Mouse (Mus musculus) midbrain, embryonic 12.5 days (tissue): ENCODE data around the gene Atf6b. TPM values are rescaled to one million over a fixed set of nuclear protein-coding genes. Genes with fewer than 3 reads are reported as not detected.
A peak's percentile ranks its signal among the peaks of the same experiment; 100 is the strongest.

ENCODE experiments used
- ATAC-seq: fragments of 200-750 bp; cut with Nextera tagmentation; 2 replicates; pipeline ENCODE4 v1.8.0; 2017; ENCODE audit warnings: low read depth, moderate TSS enrichment, moderate library complexity; ENCODE audit not compliant: low FRiP score
- H3K27ac ChIP-seq: fragments of 300-500 bp; sonication (generic); replicated peaks from 2 replicates; pipeline ENCODE4 v1.5.1; 2016; ENCODE audit warnings: mild to moderate bottlenecking
- H3K27me3 ChIP-seq: fragments of 300-500 bp; sonication (generic); 2 replicates; pipeline ENCODE4 v1.6.1; 2016; ENCODE audit warnings: mild to moderate bottlenecking
- H3K36me3 ChIP-seq: fragments of 300-500 bp; sonication (generic); 2 replicates; pipeline ENCODE4 v1.6.1; 2016
- H3K4me1 ChIP-seq: fragments of 300-500 bp; sonication (generic); 2 replicates; pipeline ENCODE4 v1.6.1; 2016
- H3K4me2 ChIP-seq: fragments of 300-500 bp; sonication (generic); replicated peaks from 2 replicates; pipeline ENCODE4 v1.6.1; 2016; ENCODE audit warnings: mild to moderate bottlenecking, moderate library complexity
- H3K4me3 ChIP-seq: fragments of 300-500 bp; sonication (generic); 2 replicates; pipeline ENCODE4 v1.5.1; 2016; ENCODE audit warnings: mild to moderate bottlenecking
- H3K9ac ChIP-seq: fragments of 300-500 bp; sonication (generic); replicated peaks from 2 replicates; pipeline ENCODE4 v1.6.1; 2016; ENCODE audit warnings: mild to moderate bottlenecking, moderate library complexity
- H3K9me3 ChIP-seq: fragments of 300-500 bp; sonication (generic); 2 replicates; pipeline ENCODE4 v1.6.1; 2016; ENCODE audit warnings: mild to moderate bottlenecking
- WGBS: fragments of 180-500 bp; shearing (Covaris S2); methylation state at CpG from one replicate; pipeline ENCODE4 v1.1.7; 2016; 5-methylcytosine and 5-hydroxymethylcytosine counted together
- polyA plus RNA-seq: library from polyadenylated mRNA; unstranded; fragments of >200 nt; fragmentation: Nextera tagmentation; extraction: Ambion mirVana; gene quantifications from 2 replicates; pipeline ENCODE4 v1.2.1, GENCODE M21; 2016

Atf6b gene
- polyA plus RNA-seq, 1 experiment from 2014 or later, result 121 TPM

DNA sequence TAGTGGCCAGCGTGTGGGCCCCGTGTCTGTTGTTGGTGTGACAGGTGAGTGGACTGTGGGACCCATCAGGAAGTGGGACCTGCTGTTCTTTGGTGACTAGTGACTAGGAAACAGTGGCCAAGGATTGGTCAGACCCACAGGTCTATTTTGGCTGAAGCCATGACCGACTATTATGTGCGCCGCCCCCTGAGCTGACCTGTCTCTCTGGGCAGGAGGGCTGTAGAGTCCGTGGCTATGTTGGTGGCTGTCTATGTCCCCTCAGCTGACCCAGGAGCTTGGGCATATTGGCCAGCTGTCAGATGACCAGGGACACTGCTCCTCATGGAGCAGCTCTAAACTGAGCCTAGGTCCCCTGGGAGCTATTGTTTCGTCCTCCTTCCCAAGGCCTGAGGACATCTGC lies 41.9 kb downstream of the Atf6b start:
- Histone ChIP-seq H3K4me2 (no peak overlapping the region), H3K4me3 (no peak overlapping the region), H3K36me3 (no peaks in the 10 kb centered on the region), H3K9me3 (no peaks in the 10 kb centered on the region), H3K27ac (no peak overlapping the region), H3K27me3 (no peaks in the 10 kb centered on the region), H3K9ac (no peak overlapping the region), H3K4me1 (no peaks in the 10 kb centered on the region)
- ATAC-seq, result no peak
- WGBS, result 91% methylated on average over 7 of the region's 7 CpGs

- no peak for ATAC-seq
- H3K27ac ChIP-seq, result no peak overlapping the region
- no peaks in the 10 kb centered on the region for H3K4me1 ChIP-seq
- no peak overlapping the region for H3K4me3 ChIP-seq
- no peak overlapping the region for H3K9ac ChIP-seq
- H3K4me2 ChIP-seq, result no peak overlapping the region
- H3K9me3 ChIP-seq, result no peaks in the 10 kb centered on the region
- H3K27me3 ChIP-seq, result no peaks in the 10 kb centered on the region
- no peaks in the 10 kb centered on the region for H3K36me3 ChIP-seq
- WGBS, result 83% methylated on average over 4 of the region's 4 CpGs
These were observed 43.5 kb downstream of the Atf6b start for GRCm38 (mm10) chr17:34690458-34690857.

DNA sequence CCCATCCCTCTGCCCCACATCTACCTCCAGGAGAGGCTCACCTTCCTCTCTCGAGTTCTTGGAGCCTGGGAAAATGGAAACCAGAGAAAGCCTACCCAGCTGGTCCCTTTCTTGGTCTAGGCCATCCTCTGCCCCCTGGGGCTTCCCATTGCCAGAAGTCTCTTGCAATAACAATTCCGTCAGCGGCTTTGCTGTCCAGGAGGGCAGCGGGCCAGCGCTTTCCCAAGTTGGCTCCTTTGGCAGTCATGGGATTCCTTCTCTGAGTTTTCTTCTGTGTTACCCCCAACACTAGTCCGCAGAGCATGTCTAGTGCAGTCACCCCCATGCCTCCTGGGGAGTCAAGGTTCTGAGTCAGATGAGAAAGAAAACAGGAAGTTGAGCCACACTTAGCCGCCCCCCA lies 46.0 kb downstream of the Atf6b start:
- WGBS, result 73% methylated on average over 7 of the region's 7 CpGs
- Histone ChIP-seq H3K4me1 (no peaks in the 10 kb centered on the region), H3K36me3 (no peaks in the 10 kb centered on the region), H3K9me3 (no peaks in the 10 kb centered on the region), H3K4me2 (no peak overlapping the region), H3K9ac (no peak overlapping the region), H3K27ac (no peak overlapping the region), H3K27me3 (no peaks in the 10 kb centered on the region), H3K4me3 (no peak overlapping the region)
- no peak for ATAC-seq

- Histone ChIP-seq H3K4me1 (0 out of 2 replicates have a peak, but pooled peaks cover 9% of the 10 kb centered on the region), H3K27ac (peak overlapping the region; percentile 3; the same call in 1 of the 2 replicates), H3K4me3 (no peak overlapping the region), H3K4me2 (no peak overlapping the region), H3K36me3 (no peaks in the 10 kb centered on the region), H3K27me3 (no peaks in the 10 kb centered on the region), H3K9me3 (no peaks in the 10 kb centered on the region), H3K9ac (no peak overlapping the region)
- WGBS, result 49% methylated on average over 14 of the region's 14 CpGs
- no peak for ATAC-seq
These were observed 52.8 kb downstream of the Atf6b start for GRCm38 (mm10) chr17:34699575-34700408.

GRCm38 (mm10) chr17:34700671-34701071 lies 53.7 kb downstream of the Atf6b start:
- no peaks in the 10 kb centered on the region for H3K9me3 ChIP-seq
- ATAC-seq, result no peak
- no peaks in the 10 kb centered on the region for H3K36me3 ChIP-seq
- no peak overlapping the region for H3K4me2 ChIP-seq
- no peak overlapping the region for H3K27ac ChIP-seq
- WGBS, result 75% methylated on average over 2 of the region's 2 CpGs
- 0 out of 2 replicates have a peak, but pooled peaks cover 9% of the 10 kb centered on the region for H3K4me1 ChIP-seq
- no peak overlapping the region for H3K4me3 ChIP-seq
- no peaks in the 10 kb centered on the region for H3K27me3 ChIP-seq
- H3K9ac ChIP-seq, result no peak overlapping the region

Other genes starting within 250 kb of the Atf6b start
- 3.9 and 4.2 TPM in 2 replicates for gene BC051142, start 248.3 kb upstream of the Atf6b start, polyA plus RNA-seq
- gene Btnl4, start 169.8 kb upstream of the Atf6b start, polyA plus RNA-seq, result not detected in 2 replicates
- gene Btnl6, start 129.8 kb upstream of the Atf6b start, polyA plus RNA-seq, result not detected in 2 replicates
- gene Notch4, start 82.9 kb upstream of the Atf6b start, polyA plus RNA-seq, result 11.7 and 13.6 TPM in 2 replicates
- 2.9 and 3.3 TPM in 2 replicates for gene Gpsm3, start 57.3 kb upstream of the Atf6b start, polyA plus RNA-seq
- 20.8 and 22.5 TPM in 2 replicates for gene Pbx2, start 55.9 kb upstream of the Atf6b start, polyA plus RNA-seq
- gene Ager, start 49.3 kb upstream of the Atf6b start, polyA plus RNA-seq, result 2.2 and 2.3 TPM in 2 replicates
- gene Rnf5, start 43.5 kb upstream of the Atf6b start, polyA plus RNA-seq, result 240 and 243 TPM in 2 replicates
- gene Agpat1, start 42.9 kb upstream of the Atf6b start, polyA plus RNA-seq, result 82.8 and 86.2 TPM in 2 replicates
- gene Egfl8, start 31.2 kb upstream of the Atf6b start, polyA plus RNA-seq, result 4.5 and 6.0 TPM in 2 replicates
- gene Ppt2, start 18.6 kb upstream of the Atf6b start, polyA plus RNA-seq, result 21.3 and 23.8 TPM in 2 replicates
- gene Prrt1, start 17.6 kb upstream of the Atf6b start, polyA plus RNA-seq, result 3.9 and 4.2 TPM in 2 replicates
- gene Fkbpl, start 2.4 kb upstream of the Atf6b start, polyA plus RNA-seq, result 16.4 and 18.1 TPM in 2 replicates
- 0.04 and 0.05 TPM in 2 replicates for gene Tnxb, start 23.4 kb downstream of the Atf6b start, polyA plus RNA-seq
- 0.05 and 0.11 TPM in 2 replicates for gene C4b, start 96.7 kb downstream of the Atf6b start, polyA plus RNA-seq
- not detected in 2 replicates for gene Cyp21a1, start 157.4 kb downstream of the Atf6b start, polyA plus RNA-seq
- 26.1 and 30.8 TPM in 2 replicates for gene Stk19, start 189.8 kb downstream of the Atf6b start, polyA plus RNA-seq
- gene Dxo, start 189.9 kb downstream of the Atf6b start, polyA plus RNA-seq, result 72.7 and 73.4 TPM in 2 replicates
- 67.4 and 71.5 TPM in 2 replicates for gene Skiv2l, start 203.1 kb downstream of the Atf6b start, polyA plus RNA-seq
- 114 TPM in 2 replicates for gene Nelfe, start 203.2 kb downstream of the Atf6b start, polyA plus RNA-seq
- 3.3 and 3.5 TPM in 2 replicates for gene Cfb, start 215.4 kb downstream of the Atf6b start, polyA plus RNA-seq
- 11.4 and 15.1 TPM in 2 replicates for gene Zbtb12, start 232.3 kb downstream of the Atf6b start, polyA plus RNA-seq
- gene Gm20547, start 234.9 kb downstream of the Atf6b start, polyA plus RNA-seq, result not detected in 2 replicates